ENCODE assay signal across 8 mouse cellular contexts in the genomic region with DNA sequence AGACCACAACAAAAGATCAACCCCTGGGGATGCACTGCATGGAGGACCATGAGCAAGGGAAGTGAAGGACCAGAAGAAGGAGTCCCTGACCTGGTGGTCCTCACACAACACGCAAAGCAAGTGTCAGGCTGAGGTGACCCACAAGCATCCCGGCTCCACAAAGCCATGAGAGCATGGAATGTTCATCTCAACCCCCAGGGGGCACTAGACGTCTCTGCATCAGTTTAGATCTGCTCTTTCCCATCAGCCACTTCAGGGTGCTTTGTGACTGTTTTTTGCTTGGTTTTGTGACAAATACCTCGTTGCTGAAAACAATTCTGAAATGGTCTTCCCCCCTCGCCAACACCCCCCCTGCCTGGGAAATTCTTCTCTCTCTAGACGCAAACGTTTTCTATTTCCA. TPM values are rescaled to one million over a fixed set of nuclear protein-coding genes. Genes with fewer than 3 reads are reported as not detected.
DNase-seq lines count a peak whose midpoint lies in the region; ATAC-seq and TF ChIP-seq lines count a peak whose summit lies in the region.

No protein-coding gene starts in this region.

- no peak for TF ChIP-seq EP300 in liver, embryonic 14.5 days (IDR thresholded peaks at IDR 0.05; ENCODE audit: low read depth)

- peak; percentile 31 for TF ChIP-seq CTCF in C2C12 (IDR thresholded peaks at IDR 0.05; ENCODE audit: control insufficient read depth, insufficient read depth, insufficient read length)
- TF ChIP-seq CTCF in liver, embryonic 14.5 days (IDR thresholded peaks at IDR 0.05; ENCODE audit: low read depth): peak; percentile 74

- ATAC-seq in embryonic facial prominence, embryonic 11.5 days (replicated peaks; ENCODE audit: insufficient number of reproducible peaks, low FRiP score, low TSS enrichment, low read depth): no peak; the same call in 1 of the 2 replicates
- peak; percentile 31; the same call in 1 of the 2 replicates for ATAC-seq in kidney, embryonic 16.5 days (ENCODE audit: low FRiP score, low TSS enrichment)
- ATAC-seq in liver, embryonic 14.5 days (ENCODE audit: insufficient read depth): no peak
- ATAC-seq in neural tube, embryonic 14.5 days (ENCODE audit: low read depth): peak; percentile 56; the same call in 1 of the 2 replicates

- H3K79me3 ChIP-seq in C2C12 (ENCODE audit: low read depth): no peaks in the 10 kb centered on the region

- peak; percentile 80 for DNase-seq in adrenal gland, postnatal 14 days
- DNase-seq in embryonic facial prominence, embryonic 11.5 days (ENCODE audit: low spot score): peak; percentile 86
- peak; percentile 43 to 64 for DNase-seq in heart, adult 9 months (ENCODE audit: low spot score in 2 of 2)
- peak in 1 of 3 experiments; percentile 7 for DNase-seq in liver, embryonic 14.5 days (ENCODE audit: low read depth in 3 of 3, low spot score in 3 of 3)
- DNase-seq in thymus, postnatal 10 days (ENCODE audit: low spot score in 2 of 2): peak; percentile 14 to 74

- no peaks in the 10 kb centered on the region for H3K9me3 ChIP-seq in embryonic facial prominence, embryonic 11.5 days (replicated peaks; ENCODE audit: control insufficient read depth, low read length)
- H3K9me3 ChIP-seq in kidney, embryonic 16.5 days (ENCODE audit: low read length): no peaks in the 10 kb centered on the region
- H3K9me3 ChIP-seq in liver, embryonic 14.5 days (ENCODE audit: control insufficient read depth, low read length): no peaks in the 10 kb centered on the region
- no peaks in the 10 kb centered on the region for H3K9me3 ChIP-seq in neural tube, embryonic 14.5 days (ENCODE audit: control insufficient read depth, low read length)

- H3K4me3 ChIP-seq in C2C12 (ENCODE audit: insufficient read depth, poor library complexity, severe bottlenecking): no peak overlapping the region
- H3K4me3 ChIP-seq in embryonic facial prominence, embryonic 11.5 days (ENCODE audit: low read depth, low read length): no peak overlapping the region
- no peak overlapping the region for H3K4me3 ChIP-seq in kidney, embryonic 16.5 days (ENCODE audit: low read length)
- H3K4me3 ChIP-seq in liver, embryonic 14.5 days (ENCODE audit: insufficient read depth in 1 of 2, low read depth in 2 of 2, low read length in 2 of 2): no peak overlapping the region
- no peak overlapping the region for H3K4me3 ChIP-seq in neural tube, embryonic 14.5 days (ENCODE audit: low read depth, low read length)

- peaks cover 12% of the 10 kb centered on the region for H3K27me3 ChIP-seq in C2C12 (ENCODE audit: control insufficient read depth, insufficient read depth, insufficient read length)
- no peaks in the 10 kb centered on the region for H3K27me3 ChIP-seq in embryonic facial prominence, embryonic 11.5 days (ENCODE audit: control insufficient read depth, insufficient read depth, low read length)
- H3K27me3 ChIP-seq in kidney, embryonic 16.5 days (ENCODE audit: insufficient read depth, low read length): no peaks in the 10 kb centered on the region
- no peaks in the 10 kb centered on the region for H3K27me3 ChIP-seq in liver, embryonic 14.5 days (ENCODE audit: control insufficient read depth, insufficient read depth, low read length)
- no peaks in the 10 kb centered on the region for H3K27me3 ChIP-seq in neural tube, embryonic 14.5 days (ENCODE audit: control insufficient read depth, insufficient read depth, low read length)

- no peak overlapping the region for H3K4me2 ChIP-seq in embryonic facial prominence, embryonic 11.5 days (ENCODE audit: low read depth, low read length)
- no peak overlapping the region; the same call in 1 of the 2 replicates for H3K4me2 ChIP-seq in kidney, embryonic 16.5 days (replicated peaks; ENCODE audit: low read depth, low read length)
- no peak overlapping the region for H3K4me2 ChIP-seq in liver, embryonic 14.5 days (ENCODE audit: low read depth)
- H3K4me2 ChIP-seq in neural tube, embryonic 14.5 days (ENCODE audit: low read depth, low read length): peak overlapping the region; percentile 19; the same call in 1 of the 2 replicates

- H3K4me1 ChIP-seq in embryonic facial prominence, embryonic 11.5 days (ENCODE audit: control insufficient read depth, insufficient read depth, low read length): no peaks in the 10 kb centered on the region
- no peaks in the 10 kb centered on the region for H3K4me1 ChIP-seq in kidney, embryonic 16.5 days (ENCODE audit: insufficient read depth, low read length)
- H3K4me1 ChIP-seq in liver, embryonic 14.5 days (replicated peaks; ENCODE audit: control insufficient read depth in 2 of 2, insufficient read depth in 2 of 2, low read length in 1 of 2): peaks cover 0 to 2% of the 10 kb centered on the region in 2 experiments; a peak in 2 of 4 replicates
- H3K4me1 ChIP-seq in neural tube, embryonic 14.5 days (ENCODE audit: control insufficient read depth, insufficient read depth, low read length): no peaks in the 10 kb centered on the region

- H3K79me2 ChIP-seq in C2C12 (ENCODE audit: control insufficient read depth, insufficient read depth): no peaks in the 10 kb centered on the region

- 17% methylated on average over 7 of the region's 7 CpGs for WGBS in embryonic facial prominence, embryonic 11.5 days
- 10% methylated on average over 7 of the region's 7 CpGs for WGBS in kidney, embryonic 16.5 days
- WGBS in liver, embryonic 14.5 days (ENCODE audit: insufficient replicate concordance): 10% methylated on average over 7 of the region's 7 CpGs
- WGBS in neural tube, embryonic 14.5 days: 12% methylated on average over 7 of the region's 7 CpGs

- no peak overlapping the region for H3K27ac ChIP-seq in embryonic facial prominence, embryonic 11.5 days (replicated peaks; ENCODE audit: low read depth, low read length)
- H3K27ac ChIP-seq in kidney, embryonic 16.5 days (ENCODE audit: low read length): no peak overlapping the region
- no peak overlapping the region for H3K27ac ChIP-seq in liver, embryonic 14.5 days
- no peak overlapping the region for H3K27ac ChIP-seq in neural tube, embryonic 14.5 days (ENCODE audit: low read depth, low read length)

- H3ac ChIP-seq in C2C12 (ENCODE audit: control insufficient read depth, insufficient read length, low read depth): no peak overlapping the region

- H3K9ac ChIP-seq in embryonic facial prominence, embryonic 11.5 days (replicated peaks; ENCODE audit: low read length): no peak overlapping the region
- H3K9ac ChIP-seq in kidney, embryonic 16.5 days (replicated peaks; ENCODE audit: low read length): no peak overlapping the region
- no peak overlapping the region for H3K9ac ChIP-seq in liver, embryonic 14.5 days (replicated peaks)
- H3K9ac ChIP-seq in neural tube, embryonic 14.5 days (replicated peaks; ENCODE audit: low read depth, low read length): no peak overlapping the region

- no peaks in the 10 kb centered on the region for H3K36me3 ChIP-seq in C2C12 (ENCODE audit: control insufficient read depth, insufficient read depth)
- no peaks in the 10 kb centered on the region for H3K36me3 ChIP-seq in embryonic facial prominence, embryonic 11.5 days (replicated peaks; ENCODE audit: control insufficient read depth, insufficient read depth, low read depth, low read length)
- H3K36me3 ChIP-seq in kidney, embryonic 16.5 days (ENCODE audit: insufficient read depth, low read length): no peaks in the 10 kb centered on the region
- no peaks in the 10 kb centered on the region for H3K36me3 ChIP-seq in liver, embryonic 14.5 days (replicated peaks; ENCODE audit: control insufficient read depth, insufficient read depth, low read depth)
- no peaks in the 10 kb centered on the region for H3K36me3 ChIP-seq in neural tube, embryonic 14.5 days (ENCODE audit: control insufficient read depth, insufficient read depth, low read length)

TF ChIP-seq in C2C12, 6 proteins besides CTCF, POLR2A, EP300 and RAD21:
- no peak for TF ChIP-seq USF1 (IDR thresholded peaks at IDR 0.05; ENCODE audit: low read depth)

RNA-seq across cellular contexts. Expression of a gene that starts 8.0 kb away (rescaled TPM):
- 0.15 TPM for polyA plus RNA-seq in C2C12 (2012; fragmentation: generic; extraction: Trizol)
- total RNA-seq in adrenal gland, postnatal 14 days (2021): 5.2 and 8.5 TPM in 2 replicates
- polyA plus RNA-seq in embryonic facial prominence, embryonic 11.5 days (2014; fragmentation: Nextera tagmentation; extraction: Ambion mirVana): 25.7 and 26.6 TPM in 2 replicates
- polyA plus RNA-seq in kidney, embryonic 16.5 days (2015; fragmentation: Nextera tagmentation; extraction: Ambion mirVana): 34.9 and 36.5 TPM in 2 replicates
- polyA plus RNA-seq in liver, embryonic 14.5 days (2012; rRNA removed): 3.6 TPM in 2 replicates
- 2.8 and 3.4 TPM in 2 replicates for polyA plus RNA-seq in liver, embryonic 14.5 days (2014; fragmentation: Nextera tagmentation; extraction: Ambion mirVana)
- 26.8 and 29.5 TPM in 2 replicates for polyA plus RNA-seq in neural tube, embryonic 14.5 days (2014; fragmentation: Nextera tagmentation; extraction: Ambion mirVana)

Comparison
In these comparisons a context has a peak if more than half of its experiments do, and no peak if none do; other contexts are left out.
1. ATAC-seq: peak in kidney, embryonic 16.5 days (single experiment) and neural tube, embryonic 14.5 days (single experiment); none in embryonic facial prominence, embryonic 11.5 days (single experiment) and liver, embryonic 14.5 days (single experiment).